Mouse (Mus musculus): Measurements from ENCODE around the gene Tenm1. TPM values are rescaled to one million over a fixed set of nuclear protein-coding genes. Genes with fewer than 3 reads are reported as not detected.

Tenm1 gene
- not detected for polyA plus RNA-seq (2017; shearing (Covaris generic))

DNA sequence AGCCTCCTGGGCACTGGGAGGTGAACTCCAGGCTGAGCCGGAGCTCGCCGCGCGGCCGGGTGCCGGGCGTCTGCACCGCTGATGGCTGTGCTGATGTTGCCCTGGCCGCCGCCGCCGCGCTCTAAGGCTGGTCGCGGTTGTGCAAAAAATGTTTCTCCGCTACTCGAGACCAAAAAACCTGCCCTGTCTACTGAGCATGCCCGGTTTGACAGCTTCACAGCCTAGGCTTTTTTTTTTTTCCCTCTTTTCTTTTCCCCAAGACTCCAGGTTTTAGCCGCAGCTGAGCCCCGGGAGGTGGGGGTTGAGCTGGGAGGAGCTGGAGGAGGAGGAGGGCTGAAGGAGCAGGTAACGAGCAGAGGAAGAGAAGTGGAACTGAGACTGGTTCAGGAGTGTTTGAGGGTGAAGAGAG is at the start of gene Tenm1:
Tenm1 (minus strand) TSS at position 272 of the 409 bp plus-strand sequence.

DNA sequence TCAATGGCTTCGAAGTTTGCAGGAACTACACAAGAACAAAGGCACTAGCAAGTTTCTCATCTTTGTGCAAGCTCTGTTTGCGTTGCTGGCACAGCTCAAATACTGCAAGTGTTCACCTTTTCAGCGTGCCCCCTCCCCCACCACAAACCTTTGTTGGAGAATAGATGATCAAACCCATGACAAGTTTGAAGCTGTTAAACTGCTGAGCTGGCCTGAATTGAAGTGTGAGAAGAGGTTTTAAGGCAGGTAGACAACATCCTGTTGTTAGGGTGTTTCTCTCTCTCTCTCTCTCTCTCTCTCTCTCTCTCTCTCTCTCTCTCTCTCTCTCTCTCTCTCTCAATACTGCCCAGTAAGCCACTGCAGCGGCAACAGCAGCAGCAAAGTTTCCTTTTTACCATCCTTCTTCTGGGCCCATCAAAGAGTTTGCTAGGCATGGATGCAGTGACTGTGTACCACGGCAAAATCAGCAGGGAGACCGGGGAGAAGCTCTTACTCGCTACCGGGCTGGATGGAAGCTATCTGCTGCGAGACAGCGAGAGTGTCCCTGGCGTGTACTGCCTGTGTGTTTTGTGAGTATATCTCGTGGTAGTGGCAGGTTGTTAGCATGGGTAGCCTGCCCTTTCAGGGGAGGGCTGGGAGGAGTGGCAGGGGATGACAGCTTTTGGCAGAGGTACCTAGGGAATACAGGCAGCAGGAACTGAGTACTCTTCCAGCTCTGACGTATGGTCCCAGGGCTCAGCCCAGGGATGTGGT is 926.5 kb downstream of the Tenm1 start, which contains the start of gene Sh2d1a:
Sh2d1a (plus strand) TSS at position 163 of the 753 bp plus-strand sequence.

DNA sequence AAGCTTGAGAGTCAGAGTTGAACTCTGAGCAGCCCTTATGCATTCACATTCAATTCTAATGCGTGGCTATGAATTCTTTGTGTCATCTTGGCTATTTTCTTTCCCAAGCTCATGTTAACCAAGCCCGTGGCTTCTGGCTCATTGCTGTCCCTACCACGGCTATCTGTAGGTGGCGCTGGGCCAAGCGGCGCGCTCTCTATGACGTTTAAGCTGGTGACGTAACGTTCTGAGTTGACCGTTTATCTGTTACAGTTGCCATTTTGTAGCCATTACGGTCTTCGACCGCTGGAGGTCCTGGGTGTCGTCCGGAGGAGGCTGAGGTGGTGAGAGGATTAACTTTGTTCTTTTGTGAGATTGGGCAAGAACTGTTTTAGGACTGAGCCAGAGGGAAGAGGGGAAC is 939.5 kb downstream of the Tenm1 start, which contains the start of gene Tex13c2:
Tex13c2 (plus strand) TSS at position 246 of the 400 bp plus-strand sequence.

Other genes with a start within 250 kb of the Tenm1 start
- not detected for gene Tex13c1, start 162.0 kb upstream of the Tenm1 start, polyA plus RNA-seq (2017; shearing (Covaris generic))

Data from naive thymus-derived CD4-positive, alpha-beta T cell, adult 5 months (primary cell).